Mouse (Mus musculus): ENCODE results near the gene Chid1. TPM values are rescaled to one million over a fixed set of nuclear protein-coding genes. Genes with fewer than 3 reads are reported as not detected.
A peak's percentile ranks its signal among the peaks of the same experiment; 100 is the strongest.

Chid1 gene
- polyA plus RNA-seq, 1 experiment from 2014 or later: 32.0 TPM

DNA sequence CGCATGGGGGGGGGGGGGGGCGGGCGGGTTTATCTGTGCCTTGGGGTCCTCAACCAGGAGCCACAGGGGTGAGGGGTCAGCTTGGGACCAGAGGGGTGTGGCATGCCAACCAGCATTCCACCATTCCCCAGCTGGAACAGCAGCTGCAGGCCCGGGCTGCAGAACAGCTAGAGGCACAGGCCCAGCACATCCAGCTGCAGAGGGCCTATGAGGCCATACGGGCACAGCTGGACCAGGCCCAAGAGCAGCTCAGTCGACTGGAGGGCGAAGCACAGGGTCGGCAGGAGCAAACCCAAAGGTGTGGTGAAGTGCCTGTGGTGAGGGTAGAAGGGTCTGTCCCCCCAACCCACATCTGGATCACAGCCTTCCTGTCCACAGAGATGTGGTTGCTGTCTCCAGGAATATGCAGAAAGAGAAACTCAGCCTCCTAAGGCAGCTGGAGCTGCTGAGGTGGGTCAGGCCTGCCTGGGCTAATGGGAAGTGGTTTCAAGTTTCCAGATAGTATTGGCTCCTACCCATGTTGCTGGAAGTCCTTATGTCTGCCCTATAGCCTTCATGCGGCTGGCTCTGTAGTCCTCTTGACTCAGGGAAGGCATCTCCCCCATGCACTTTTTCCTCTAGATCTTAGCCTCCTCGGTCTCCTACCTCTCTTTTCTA lies 74.1 kb downstream of the Chid1 start:
- Histone ChIP-seq H3K9ac (no peak overlapping the region), H3K4me3 (no peak overlapping the region), H3K27me3 (replicated peaks) (peaks cover 63% of the 10 kb centered on the region), H3K27ac (0 out of 2 replicates have a peak overlapping the region, but pooled peaks have one; percentile 6), H3K4me2 (peak overlapping the region; percentile 44; the same call in 1 of the 2 replicates), H3K36me3 (peaks cover 14% of the 10 kb centered on the region), H3K4me1 (peaks cover 83% of the 10 kb centered on the region), H3K9me3 (replicated peaks) (no peaks in the 10 kb centered on the region)
- ATAC-seq: no peak
- WGBS (ENCODE audit: insufficient replicate concordance): 53% methylated on average over 10 of the region's 10 CpGs

DNA sequence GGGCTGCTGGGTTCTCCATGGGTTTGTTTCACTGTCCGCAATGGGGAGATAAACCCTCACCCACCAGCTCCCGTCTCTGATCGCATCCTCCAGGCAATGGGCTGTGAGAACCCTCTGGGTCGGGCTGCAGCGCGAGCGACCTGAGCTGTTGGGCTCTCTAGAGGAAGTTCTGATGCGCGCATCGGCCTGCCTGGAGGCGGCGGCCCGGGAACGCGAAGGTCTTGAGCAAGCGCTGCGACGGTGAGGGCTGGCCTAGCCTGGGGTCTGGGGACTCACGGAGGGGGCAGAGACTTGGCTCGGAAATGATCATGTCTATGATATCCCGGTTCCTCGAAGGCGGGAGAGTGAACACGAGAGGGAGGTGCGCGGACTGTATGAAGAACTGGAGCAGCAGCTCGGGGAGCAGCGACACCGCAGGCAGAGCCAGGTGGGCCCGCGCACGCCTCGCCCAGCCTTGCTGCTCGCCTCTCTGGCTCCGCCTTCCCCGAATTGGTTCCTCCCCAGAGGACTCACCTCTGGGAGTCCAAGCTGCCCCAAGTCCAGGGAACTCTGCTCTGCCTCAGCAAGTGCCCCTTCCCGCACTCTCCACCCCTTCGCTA lies 75.0 kb downstream of the Chid1 start:
- Histone ChIP-seq H3K4me1 (peaks cover 76% of the 10 kb centered on the region), H3K27ac (no peak overlapping the region), H3K4me2 (peak overlapping the region; percentile 44), H3K4me3 (peak overlapping the region; percentile 18), H3K9me3 (replicated peaks) (no peaks in the 10 kb centered on the region), H3K27me3 (replicated peaks) (peaks cover 71% of the 10 kb centered on the region), H3K36me3 (peaks cover 9% of the 10 kb centered on the region), H3K9ac (no peak overlapping the region)
- 9% methylated on average over 38 of the region's 38 CpGs for WGBS (ENCODE audit: insufficient replicate concordance)
- ATAC-seq: no peak

GRCm38 (mm10) chr7:141463824-141464602 lies 75.6 kb downstream of the Chid1 start:
- no peak overlapping the region for H3K27ac ChIP-seq
- H3K4me1 ChIP-seq: peaks cover 69% of the 10 kb centered on the region
- WGBS (ENCODE audit: insufficient replicate concordance): 25% methylated on average over 12 of the region's 12 CpGs
- peak overlapping the region; percentile 18; the same call in 1 of the 2 replicates for H3K4me3 ChIP-seq
- H3K27me3 ChIP-seq (replicated peaks): peaks cover 76% of the 10 kb centered on the region
- H3K9ac ChIP-seq: no peak overlapping the region
- H3K36me3 ChIP-seq: 0 out of 2 replicates have a peak, but pooled peaks cover 9% of the 10 kb centered on the region
- no peaks in the 10 kb centered on the region for H3K9me3 ChIP-seq (replicated peaks)
- no peak for ATAC-seq
- H3K4me2 ChIP-seq: peak overlapping the region; percentile 44

DNA sequence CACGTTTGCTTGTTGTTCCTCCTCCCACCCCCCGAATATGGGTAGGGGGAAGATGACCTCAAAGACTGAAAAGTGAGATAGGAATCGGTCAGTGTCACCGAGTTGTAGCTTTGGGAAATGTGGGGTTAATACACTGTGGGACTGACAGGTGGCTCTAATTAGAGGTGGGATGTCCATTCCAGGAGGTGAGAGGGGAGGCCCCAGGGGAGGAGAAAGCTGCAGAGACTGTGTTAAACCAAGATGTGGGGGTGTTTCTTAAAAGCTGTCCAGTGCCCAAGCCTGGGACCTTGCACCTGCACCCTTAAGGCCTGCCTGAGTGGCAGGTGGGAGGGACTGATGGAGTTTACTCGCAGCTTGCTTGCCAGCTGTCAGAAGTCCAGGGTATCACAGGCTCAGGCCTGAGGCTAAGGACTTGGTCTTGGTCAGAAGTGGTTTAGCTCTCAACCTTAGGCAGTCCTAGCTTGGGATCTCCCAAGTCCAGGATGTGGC lies 77.3 kb downstream of the Chid1 start:
- Histone ChIP-seq H3K9ac (peak overlapping the region; percentile 55; the same call in 1 of the 2 replicates), H3K4me2 (peak overlapping the region; percentile 75), H3K9me3 (replicated peaks) (no peaks in the 10 kb centered on the region), H3K27me3 (replicated peaks) (peaks cover 76% of the 10 kb centered on the region), H3K36me3 (0 out of 2 replicates have a peak, but pooled peaks cover 14% of the 10 kb centered on the region), H3K4me3 (peak overlapping the region; percentile 53; the same call in 1 of the 2 replicates), H3K4me1 (peaks cover 53% of the 10 kb centered on the region), H3K27ac (no peak overlapping the region)
- 16% methylated on average over 5 of the region's 5 CpGs for WGBS (ENCODE audit: insufficient replicate concordance)
- no peak for ATAC-seq

GRCm38 (mm10) chr7:141461521-141462332 lies 77.9 kb downstream of the Chid1 start:
- Histone ChIP-seq H3K27me3 (replicated peaks) (peaks cover 76% of the 10 kb centered on the region), H3K9me3 (replicated peaks) (no peaks in the 10 kb centered on the region), H3K4me1 (peaks cover 49% of the 10 kb centered on the region), H3K4me3 (peak overlapping the region; percentile 53), H3K27ac (no peak overlapping the region), H3K9ac (peak overlapping the region; percentile 55), H3K4me2 (peak overlapping the region; percentile 75), H3K36me3 (0 out of 2 replicates have a peak, but pooled peaks cover 15% of the 10 kb centered on the region)
- no peak for ATAC-seq
- WGBS (ENCODE audit: insufficient replicate concordance): 3% methylated on average over 58 of the region's 59 CpGs

- Histone ChIP-seq H3K36me3 (0 out of 2 replicates have a peak, but pooled peaks cover 15% of the 10 kb centered on the region), H3K4me1 (peaks cover 49% of the 10 kb centered on the region), H3K27me3 (replicated peaks) (peaks cover 64% of the 10 kb centered on the region), H3K27ac (no peak within 1 kb of the TSS), H3K9ac (peak within 1 kb of the TSS; percentile 55), H3K9me3 (replicated peaks) (no peaks in the 10 kb centered on the region), H3K4me2 (peak within 1 kb of the TSS; percentile 75), H3K4me3 (peak within 1 kb of the TSS; percentile 53)
- no peak for ATAC-seq
- WGBS (ENCODE audit: insufficient replicate concordance): 55% methylated on average over 15 of the region's 15 CpGs
Observed at GRCm38 (mm10) chr7:141460391-141461113, 79.1 kb downstream of the Chid1 start, which contains the start of gene Cracr2b. Cracr2b (plus strand) TSS chr7:141461094.

- H3K4me3 ChIP-seq: no peak overlapping the region
- H3K9me3 ChIP-seq (replicated peaks): no peaks in the 10 kb centered on the region
- 69% methylated on average over 5 of the region's 5 CpGs for WGBS (ENCODE audit: insufficient replicate concordance)
- H3K27me3 ChIP-seq (replicated peaks): peaks cover 58% of the 10 kb centered on the region
- H3K4me1 ChIP-seq: peaks cover 47% of the 10 kb centered on the region
- no peak for ATAC-seq
- no peak overlapping the region for H3K27ac ChIP-seq
- H3K4me2 ChIP-seq: no peak overlapping the region
- no peak overlapping the region for H3K9ac ChIP-seq
- 0 out of 2 replicates have a peak, but pooled peaks cover 15% of the 10 kb centered on the region for H3K36me3 ChIP-seq
Observed at GRCm38 (mm10) chr7:141460001-141460390, 79.7 kb downstream of the Chid1 start.

- Histone ChIP-seq H3K4me3 (no peak overlapping the region), H3K36me3 (0 out of 2 replicates have a peak, but pooled peaks cover 15% of the 10 kb centered on the region), H3K27me3 (replicated peaks) (peaks cover 51% of the 10 kb centered on the region), H3K4me1 (peaks cover 46% of the 10 kb centered on the region), H3K27ac (no peak overlapping the region), H3K4me2 (no peak overlapping the region), H3K9ac (no peak overlapping the region), H3K9me3 (replicated peaks) (no peaks in the 10 kb centered on the region)
- no peak for ATAC-seq
- 86% methylated on average over 17 of the region's 17 CpGs for WGBS (ENCODE audit: insufficient replicate concordance)
Observed at GRCm38 (mm10) chr7:141459301-141459711, 80.4 kb downstream of the Chid1 start.

GRCm38 (mm10) chr7:141458661-141459060 lies 81.0 kb downstream of the Chid1 start:
- ATAC-seq: no peak
- H3K27ac ChIP-seq: no peak overlapping the region
- 87% methylated on average over 11 of the region's 11 CpGs for WGBS (ENCODE audit: insufficient replicate concordance)
- 0 out of 2 replicates have a peak, but pooled peaks cover 15% of the 10 kb centered on the region for H3K36me3 ChIP-seq
- H3K4me1 ChIP-seq: peaks cover 42% of the 10 kb centered on the region
- H3K4me2 ChIP-seq: no peak overlapping the region
- no peak overlapping the region for H3K4me3 ChIP-seq
- H3K9ac ChIP-seq: no peak overlapping the region
- H3K9me3 ChIP-seq (replicated peaks): no peaks in the 10 kb centered on the region
- H3K27me3 ChIP-seq (replicated peaks): peaks cover 45% of the 10 kb centered on the region

DNA sequence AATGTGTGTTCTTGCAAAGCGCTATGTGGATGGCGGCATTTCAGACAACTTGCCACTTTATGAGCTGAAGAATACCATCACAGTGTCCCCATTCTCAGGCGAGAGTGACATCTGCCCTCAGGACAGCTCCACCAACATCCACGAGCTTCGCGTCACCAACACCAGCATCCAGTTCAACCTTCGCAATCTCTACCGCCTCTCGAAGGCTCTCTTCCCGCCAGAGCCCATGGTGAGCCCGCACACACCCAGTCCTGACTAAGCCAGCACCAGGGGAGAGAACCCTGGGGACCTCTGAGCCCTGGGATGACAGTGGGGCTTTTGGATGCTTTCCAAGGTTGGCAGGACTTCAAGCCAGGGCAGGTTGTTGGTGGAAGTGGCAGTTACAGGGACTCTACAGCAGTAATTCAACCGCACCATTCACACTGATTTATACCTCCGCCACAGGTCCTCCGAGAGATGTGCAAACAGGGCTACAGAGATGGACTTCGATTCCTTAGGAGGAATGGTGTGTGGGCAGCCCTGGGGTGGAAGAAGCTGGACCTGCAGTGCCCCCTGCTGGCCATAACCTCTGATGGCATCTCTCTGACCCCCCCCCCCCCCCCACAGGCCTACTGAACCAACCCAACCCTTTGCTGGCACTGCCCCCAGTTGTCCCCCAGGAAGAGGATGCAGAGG lies 81.5 kb downstream of the Chid1 start:
- H3K9ac ChIP-seq: no peak overlapping the region
- H3K27me3 ChIP-seq (replicated peaks): peaks cover 40% of the 10 kb centered on the region
- no peak overlapping the region for H3K27ac ChIP-seq
- H3K36me3 ChIP-seq: 0 out of 2 replicates have a peak, but pooled peaks cover 15% of the 10 kb centered on the region
- no peak overlapping the region for H3K4me2 ChIP-seq
- ATAC-seq: no peak
- H3K4me1 ChIP-seq: peaks cover 42% of the 10 kb centered on the region
- 77% methylated on average over 15 of the region's 15 CpGs for WGBS (ENCODE audit: insufficient replicate concordance)
- no peaks in the 10 kb centered on the region for H3K9me3 ChIP-seq (replicated peaks)
- H3K4me3 ChIP-seq: no peak overlapping the region
